Mouse (Mus musculus) stomach, postnatal 0 days (tissue): ENCODE data around the gene Fbxo28. TPM values are rescaled to one million over a fixed set of nuclear protein-coding genes. Genes with fewer than 3 reads are reported as not detected.

Experiments used
- ATAC-seq: fragments of 200-750 bp; cut with Nextera tagmentation; 2 replicates; pipeline ENCODE4 v1.8.0; 2017; ENCODE audit not compliant: low FRiP score, low TSS enrichment
- DNase-seq: peaks from one replicate; pipeline ENCODE4 v3.0.0-alpha.2; 2016; ENCODE audit warnings: low spot score
- H3K27ac ChIP-seq: fragments of 300-500 bp; sonication (generic); replicated peaks from 2 replicates; pipeline ENCODE4 v1.5.1; 2014; ENCODE audit warnings: mild to moderate bottlenecking, control low read depth
- H3K27me3 ChIP-seq: fragments of 300-500 bp; sonication (generic); 2 replicates; pipeline ENCODE4 v1.6.1; 2014; ENCODE audit warnings: low read length; ENCODE audit not compliant: control insufficient read depth, insufficient read depth
- H3K36me3 ChIP-seq: fragments of 300-500 bp; sonication (generic); 2 replicates; pipeline ENCODE4 v1.6.1; 2014; ENCODE audit warnings: low read length, mixed read lengths; ENCODE audit not compliant: control insufficient read depth, insufficient read depth
- H3K4me1 ChIP-seq: fragments of 300-500 bp; sonication (generic); replicated peaks from 2 replicates; pipeline ENCODE4 v1.6.1; 2014; ENCODE audit warnings: antibody characterized with exemption; ENCODE audit not compliant: control insufficient read depth, insufficient read depth
- H3K4me2 ChIP-seq: fragments of 300-500 bp; sonication (generic); replicated peaks from 2 replicates; pipeline ENCODE4 v1.6.1; 2014; ENCODE audit warnings: low read depth, mild to moderate bottlenecking, control low read depth, moderate library complexity
- H3K4me3 ChIP-seq: fragments of 300-500 bp; sonication (generic); 2 replicates; pipeline ENCODE4 v1.5.1; 2014; ENCODE audit warnings: low read depth, low read length, control low read depth
- H3K9ac ChIP-seq: fragments of 300-500 bp; sonication (generic); 2 replicates; pipeline ENCODE4 v1.6.1; 2014; ENCODE audit warnings: mild to moderate bottlenecking, low read length, control low read depth, mixed read lengths
- H3K9me3 ChIP-seq: fragments of 300-500 bp; sonication (generic); 2 replicates; pipeline ENCODE4 v1.6.1; 2016; ENCODE audit warnings: low read length; ENCODE audit not compliant: control insufficient read depth
- CTCF ChIP-seq: IDR thresholded peaks from 2 replicates; pipeline ENCODE4 v1.5.1; 2016; ENCODE audit warnings: antibody characterized with exemption, low read depth, mild to moderate bottlenecking, moderate library complexity
- EP300 ChIP-seq: optimal IDR thresholded peaks from 2 replicates; pipeline ENCODE3; 2016; ENCODE audit warnings: antibody characterized with exemption
- WGBS: fragments of 180-500 bp; shearing (Covaris S2); extraction: QIAGEN DNeasy Blood & Tissue Kit; methylation state at CpG from one replicate; pipeline ENCODE4 v1.1.7; 2014; 5-methylcytosine and 5-hydroxymethylcytosine counted together
- polyA plus RNA-seq: library from polyadenylated mRNA; unstranded; fragments of >200 nt; fragmentation: Nextera tagmentation; extraction: Ambion mirVana; gene quantifications from 2 replicates; pipeline ENCODE4 v1.2.1, GENCODE M21; 2015

Fbxo28 gene
- polyA plus RNA-seq, 1 experiment from 2014 or later, result 12.6 TPM

- ATAC-seq (no peak), DNase-seq (no peak)
- Histone ChIP-seq H3K27ac (no peak overlapping the region), H3K27me3 (no peaks in the 10 kb centered on the region), H3K9ac (no peak overlapping the region), H3K36me3 (no peaks in the 10 kb centered on the region), H3K9me3 (no peaks in the 10 kb centered on the region), H3K4me3 (no peak overlapping the region), H3K4me2 (no peak overlapping the region), H3K4me1 (no peaks in the 10 kb centered on the region)
- 68% methylated on average over 4 of the region's 4 CpGs for WGBS
- TF ChIP-seq CTCF (no peak), EP300 (no peak)
Observed at GRCm38 (mm10) chr1:182369435-182369834, 28.0 kb upstream of the Fbxo28 start.

GRCm38 (mm10) chr1:182368782-182369181, 27.4 kb upstream of the Fbxo28 start:
- H3K4me1 ChIP-seq, result no peaks in the 10 kb centered on the region
- H3K9ac ChIP-seq, result no peak overlapping the region
- WGBS, result 55% methylated on average over 8 of the region's 8 CpGs
- no peak overlapping the region for H3K4me3 ChIP-seq
- no peaks in the 10 kb centered on the region for H3K27me3 ChIP-seq
- H3K36me3 ChIP-seq, result no peaks in the 10 kb centered on the region
- no peaks in the 10 kb centered on the region for H3K9me3 ChIP-seq
- ATAC-seq, result no peak
- H3K27ac ChIP-seq, result no peak overlapping the region
- no peak overlapping the region for H3K4me2 ChIP-seq
- no peak for DNase-seq
- TF ChIP-seq EP300, result no peak
- TF ChIP-seq CTCF, result no peak

GRCm38 (mm10) chr1:182368309-182368708, 26.9 kb upstream of the Fbxo28 start:
- DNase-seq (no peak), ATAC-seq (no peak)
- H3K4me1 ChIP-seq, result no peaks in the 10 kb centered on the region
- no peak overlapping the region for H3K9ac ChIP-seq
- no peaks in the 10 kb centered on the region for H3K36me3 ChIP-seq
- H3K4me3 ChIP-seq, result no peak overlapping the region
- 59% methylated on average over 7 of the region's 7 CpGs for WGBS
- no peaks in the 10 kb centered on the region for H3K9me3 ChIP-seq
- TF ChIP-seq EP300, result no peak
- no peak for TF ChIP-seq CTCF
- H3K4me2 ChIP-seq, result no peak overlapping the region
- no peaks in the 10 kb centered on the region for H3K27me3 ChIP-seq
- no peak overlapping the region for H3K27ac ChIP-seq

- no peak overlapping the region for H3K4me3 ChIP-seq
- ATAC-seq, result no peak
- TF ChIP-seq CTCF, result no peak
- TF ChIP-seq EP300, result no peak
- H3K4me1 ChIP-seq, result no peaks in the 10 kb centered on the region
- DNase-seq, result no peak
- H3K36me3 ChIP-seq, result no peaks in the 10 kb centered on the region
- 53% methylated on average over 12 of the region's 12 CpGs for WGBS
- H3K27me3 ChIP-seq, result no peaks in the 10 kb centered on the region
- no peak overlapping the region for H3K27ac ChIP-seq
- H3K9ac ChIP-seq, result no peak overlapping the region
- no peaks in the 10 kb centered on the region for H3K9me3 ChIP-seq
- H3K4me2 ChIP-seq, result no peak overlapping the region
Observed at GRCm38 (mm10) chr1:182363683-182364404, 22.4 kb upstream of the Fbxo28 start.

- H3K4me1 ChIP-seq, result no peaks in the 10 kb centered on the region
- H3K27ac ChIP-seq, result no peak overlapping the region
- no peak overlapping the region for H3K4me2 ChIP-seq
- H3K9ac ChIP-seq, result no peak overlapping the region
- no peaks in the 10 kb centered on the region for H3K27me3 ChIP-seq
- no peaks in the 10 kb centered on the region for H3K36me3 ChIP-seq
- no peak for DNase-seq
- WGBS, result 91% methylated on average over 5 of the region's 5 CpGs
- no peak for TF ChIP-seq CTCF
- no peak for TF ChIP-seq EP300
- no peak for ATAC-seq
- H3K4me3 ChIP-seq, result no peak overlapping the region
- H3K9me3 ChIP-seq, result no peaks in the 10 kb centered on the region
Observed at GRCm38 (mm10) chr1:182362703-182363102, 21.3 kb upstream of the Fbxo28 start.

- H3K9ac ChIP-seq, result no peak overlapping the region
Observed at GRCm38 (mm10) chr1:182358133-182358532, 16.7 kb upstream of the Fbxo28 start.

More at GRCm38 (mm10) chr1:182358133-182358532, 16.7 kb upstream of the Fbxo28 start:
- no peak overlapping the region for H3K4me3 ChIP-seq
- WGBS, result 35% methylated on average over 1 of the region's 1 CpGs
- no peaks in the 10 kb centered on the region for H3K36me3 ChIP-seq
- ATAC-seq, result no peak
- no peaks in the 10 kb centered on the region for H3K9me3 ChIP-seq
- no peak for DNase-seq
- no peak overlapping the region for H3K27ac ChIP-seq
- H3K4me2 ChIP-seq, result no peak overlapping the region
- no peaks in the 10 kb centered on the region for H3K4me1 ChIP-seq
- no peaks in the 10 kb centered on the region for H3K27me3 ChIP-seq
- TF ChIP-seq EP300 (no peak), CTCF (no peak)
